Mouse (Mus musculus) embryonic fibroblast, embryonic 13.5 days (primary cell): ENCODE measurements around the gene Pde4dip.

Experiments used
- CTCF ChIP-seq: IDR thresholded peaks from 2 replicates; pipeline ENCODE4 v1.5.1; 2011; ENCODE audit warnings: mild to moderate bottlenecking, control low read depth, low read length, moderate library complexity, borderline replicate concordance; ENCODE audit not compliant: insufficient read depth
- POLR2A ChIP-seq: IDR thresholded peaks from 2 replicates; pipeline ENCODE4 v1.6.1; 2011; ENCODE audit warnings: low read depth, mild to moderate bottlenecking, control low read depth, low read length, moderate library complexity

GRCm38 (mm10) chr3:97867221-97868023 is 21.1 kb downstream of the Pde4dip start:
- no peak for TF ChIP-seq CTCF
- TF ChIP-seq POLR2A: no peak
